Mouse (Mus musculus) hindbrain, embryonic 10.5 days (tissue): ENCODE results near the gene Trim12a. TPM values are rescaled to one million over a fixed set of nuclear protein-coding genes. Genes with fewer than 3 reads are reported as not detected.
"Not testable (repeated sequence)": the region's sequence is repeated elsewhere in the genome, so short reads cannot be mapped to it uniquely, and the experiment has no call there.

Experiments used
- DNase-seq: peaks from one replicate; pipeline ENCODE4 v3.0.0-alpha.2; 2017; ENCODE audit warnings: low spot score
- H3K27ac ChIP-seq: fragments of 300-500 bp; sonication (generic); 2 replicates; pipeline ENCODE4 v1.5.1; 2016; ENCODE audit warnings: mild to moderate bottlenecking, moderate library complexity
- H3K27me3 ChIP-seq: fragments of 300-500 bp; sonication (generic); 2 replicates; pipeline ENCODE4 v1.6.1; 2016; ENCODE audit warnings: mild to moderate bottlenecking; ENCODE audit not compliant: poor library complexity, insufficient read depth, severe bottlenecking
- H3K36me3 ChIP-seq: fragments of 300-500 bp; sonication (generic); 2 replicates; pipeline ENCODE4 v1.6.1; 2016; ENCODE audit warnings: mild to moderate bottlenecking, moderate library complexity
- H3K4me1 ChIP-seq: fragments of 300-500 bp; sonication (generic); replicated peaks from 2 replicates; pipeline ENCODE4 v1.6.1; 2016; ENCODE audit warnings: mild to moderate bottlenecking
- H3K4me3 ChIP-seq: fragments of 300-500 bp; sonication (generic); 2 replicates; pipeline ENCODE4 v1.5.1; 2016; ENCODE audit warnings: mild to moderate bottlenecking, moderate library complexity
- H3K9me3 ChIP-seq: fragments of 300-500 bp; sonication (generic); 2 replicates; pipeline ENCODE4 v1.6.1; 2016; ENCODE audit warnings: mild to moderate bottlenecking, moderate library complexity
- WGBS: fragments of 180-500 bp; shearing (Covaris S2); methylation state at CpG from one replicate; pipeline ENCODE4 v1.1.7; 2016; 5-methylcytosine and 5-hydroxymethylcytosine counted together
- polyA plus RNA-seq: library from polyadenylated mRNA; unstranded; fragments of >200 nt; fragmentation: Nextera tagmentation; extraction: Ambion mirVana; gene quantifications from 2 replicates; pipeline ENCODE4 v1.2.1, GENCODE M21; 2016

The Trim12a gene
- polyA plus RNA-seq: 1.6 and 2.4 TPM in 2 replicates

DNA sequence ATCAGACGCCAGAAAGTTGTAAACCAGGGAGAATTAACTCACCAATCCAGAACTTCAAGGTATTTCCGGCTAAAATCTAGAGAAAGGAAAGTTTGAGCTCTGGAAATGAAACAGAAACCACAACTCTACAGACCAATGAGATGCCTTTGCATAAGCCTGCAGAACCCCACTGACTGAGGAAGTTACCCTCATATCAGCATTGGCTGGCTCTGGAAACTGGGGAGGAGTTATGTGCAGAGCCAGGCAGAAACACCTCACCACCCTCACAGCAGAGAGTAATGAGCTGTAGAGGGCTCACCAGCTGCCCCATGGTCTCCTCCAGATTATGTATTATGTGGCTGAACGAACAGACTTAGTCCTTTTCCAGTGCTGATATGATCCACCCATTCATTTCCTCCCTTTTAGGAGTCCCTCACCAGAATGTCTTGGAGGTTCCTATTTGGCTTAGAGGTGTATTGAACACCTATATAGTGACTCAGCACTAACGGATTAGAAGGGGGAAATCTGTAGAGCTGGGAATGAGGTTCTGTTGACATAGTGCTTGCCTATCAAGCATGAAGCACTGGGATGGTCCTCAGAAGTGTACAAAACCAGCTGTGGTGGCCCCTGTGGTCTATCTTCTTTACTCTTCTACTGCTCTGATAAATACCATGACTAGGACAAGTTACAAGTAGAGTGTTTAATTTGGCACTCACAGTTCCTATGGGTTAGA is at the start of gene Trim12a:
Gene Trim12a (minus strand): TSS at position 98 of the 712 bp plus-strand sequence.
- not testable (repeated sequence) for H3K27ac ChIP-seq, DNase-seq, H3K4me1 ChIP-seq, H3K36me3 ChIP-seq, H3K27me3 ChIP-seq, H3K9me3 ChIP-seq
- peak within 1 kb of the TSS; percentile 37 for H3K4me3 ChIP-seq
- WGBS: 38% methylated on average over 4 of the region's 4 CpGs

DNA sequence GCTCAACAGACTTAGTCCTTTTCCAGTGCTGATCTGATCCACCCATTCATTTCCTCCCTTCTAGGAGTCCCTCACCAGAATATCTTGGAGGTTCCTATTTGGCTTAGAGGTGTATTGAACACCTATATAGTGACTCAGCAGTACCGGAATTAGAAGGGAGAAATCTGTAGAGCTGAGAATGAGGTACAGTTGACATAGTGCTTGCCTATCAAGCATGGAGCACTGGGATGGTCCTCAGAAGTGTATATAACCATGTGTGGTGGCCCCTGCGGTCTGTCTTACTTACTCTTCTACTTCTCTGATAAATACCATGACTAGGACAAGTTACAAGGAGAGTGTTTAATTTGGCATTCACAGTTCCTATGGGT is 38.3 kb upstream of the Trim12a start:
- Histone ChIP-seq H3K9me3 (no peaks in the 10 kb centered on the region), H3K27me3 (no peaks in the 10 kb centered on the region), H3K4me1 (no peaks in the 10 kb centered on the region), H3K4me3 (peak overlapping the region; percentile 45; the same call in 1 of the 2 replicates), H3K36me3 (no peaks in the 10 kb centered on the region), H3K27ac (no peak overlapping the region)
- no peak for DNase-seq
- WGBS: 81% methylated on average over 2 of the region's 2 CpGs

DNA sequence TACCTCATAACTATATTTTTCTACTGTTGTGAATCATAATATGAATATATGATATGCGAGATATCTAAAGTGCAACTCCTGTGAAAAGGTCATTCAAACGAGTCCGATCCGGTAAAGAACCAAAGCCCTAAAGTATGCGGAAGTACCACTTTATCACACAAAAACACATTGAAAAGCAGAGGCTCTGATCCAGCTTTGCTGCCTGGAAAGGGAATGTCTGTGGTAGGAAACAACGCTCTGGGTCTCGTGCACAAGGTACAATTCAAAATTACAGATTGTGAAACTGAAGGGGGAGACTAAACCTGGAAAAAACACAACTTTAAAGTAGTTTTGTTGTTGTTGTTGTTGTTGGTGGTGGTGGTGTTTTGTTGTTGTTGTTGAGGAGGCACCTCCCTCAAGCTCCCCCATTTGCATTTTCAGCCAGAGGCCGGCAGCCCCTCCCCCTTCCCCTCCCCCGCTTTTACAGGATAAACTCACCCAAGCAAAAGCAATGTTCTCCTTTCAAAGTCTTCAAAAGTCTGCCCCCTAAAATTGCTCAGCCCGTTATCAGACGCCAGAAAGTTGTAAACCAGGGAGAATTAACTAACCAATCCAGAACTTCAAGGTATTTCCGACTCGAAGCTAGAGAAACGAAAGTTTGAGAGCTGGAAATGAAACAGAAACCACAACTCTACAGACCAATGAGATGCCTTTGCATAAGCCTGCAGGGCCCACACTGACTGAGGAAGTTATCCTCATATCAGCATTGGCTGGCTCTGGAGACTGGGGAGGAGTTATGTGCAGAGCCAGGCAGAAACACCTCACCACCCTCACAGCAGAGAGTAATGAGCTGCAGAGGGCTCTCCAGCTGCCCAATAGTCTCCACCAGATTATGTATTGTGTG is 37.7 kb upstream of the Trim12a start, which contains the start of gene Trim12c:
Gene Trim12c (minus strand): TSS at position 646 of the 883 bp plus-strand sequence.
- no peaks in the 10 kb centered on the region for H3K4me1 ChIP-seq
- no peaks in the 10 kb centered on the region for H3K36me3 ChIP-seq
- H3K27ac ChIP-seq: peak within 1 kb of the TSS; percentile 53; the same call in 1 of the 2 replicates
- no peaks in the 10 kb centered on the region for H3K27me3 ChIP-seq
- H3K4me3 ChIP-seq: peak within 1 kb of the TSS; percentile 45
- 9% methylated on average over 14 of the region's 14 CpGs for WGBS
- H3K9me3 ChIP-seq: no peaks in the 10 kb centered on the region
- DNase-seq: peak; percentile 57

DNA sequence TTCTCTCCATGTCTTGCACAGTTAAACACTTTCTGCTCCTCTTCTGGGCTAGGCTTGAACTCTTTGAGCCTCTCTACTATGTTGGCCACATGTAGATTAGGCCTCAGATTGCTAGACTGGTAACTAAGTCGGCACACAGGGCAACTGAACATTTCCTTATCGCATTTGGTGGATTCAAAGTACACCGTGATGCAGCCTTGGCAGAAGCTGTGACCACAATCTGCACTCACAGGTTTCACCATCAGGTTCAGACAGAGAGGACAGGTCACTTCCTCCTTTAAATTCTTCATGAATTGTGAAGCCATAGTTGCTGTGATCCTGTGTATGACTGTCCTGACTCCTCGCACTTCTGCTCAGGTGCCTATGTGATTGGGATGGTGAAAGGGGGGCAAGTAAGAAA is 32.8 kb upstream of the Trim12a start:
- H3K4me3 ChIP-seq, H3K4me1 ChIP-seq, H3K27me3 ChIP-seq, H3K36me3 ChIP-seq, DNase-seq, H3K9me3 ChIP-seq, H3K27ac ChIP-seq: not testable (repeated sequence)
- 93% methylated on average over 4 of the region's 4 CpGs for WGBS

DNA sequence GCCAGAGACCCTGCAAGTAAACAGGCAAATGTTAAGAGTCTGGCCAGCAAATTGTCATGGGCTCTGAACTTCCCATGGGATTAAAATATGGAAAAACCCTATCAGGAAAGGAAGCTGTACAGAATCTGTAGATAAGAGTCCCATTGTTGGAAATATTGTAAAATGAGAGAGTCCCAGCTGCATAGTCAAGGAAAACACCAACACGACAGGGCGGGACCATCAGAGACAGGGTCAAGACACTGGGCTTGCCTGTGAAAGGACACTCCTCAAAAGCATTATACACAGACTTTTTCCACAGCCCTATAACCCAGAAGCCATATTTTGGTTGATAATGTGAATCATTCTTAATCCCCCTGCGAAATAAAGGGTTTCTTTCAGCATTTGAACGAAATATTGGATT is 25.5 kb upstream of the Trim12a start:
- H3K27ac ChIP-seq, DNase-seq, H3K27me3 ChIP-seq, H3K4me3 ChIP-seq, H3K9me3 ChIP-seq, H3K4me1 ChIP-seq, H3K36me3 ChIP-seq: not testable (repeated sequence)
- WGBS: 81% methylated on average over 4 of the region's 4 CpGs

DNA sequence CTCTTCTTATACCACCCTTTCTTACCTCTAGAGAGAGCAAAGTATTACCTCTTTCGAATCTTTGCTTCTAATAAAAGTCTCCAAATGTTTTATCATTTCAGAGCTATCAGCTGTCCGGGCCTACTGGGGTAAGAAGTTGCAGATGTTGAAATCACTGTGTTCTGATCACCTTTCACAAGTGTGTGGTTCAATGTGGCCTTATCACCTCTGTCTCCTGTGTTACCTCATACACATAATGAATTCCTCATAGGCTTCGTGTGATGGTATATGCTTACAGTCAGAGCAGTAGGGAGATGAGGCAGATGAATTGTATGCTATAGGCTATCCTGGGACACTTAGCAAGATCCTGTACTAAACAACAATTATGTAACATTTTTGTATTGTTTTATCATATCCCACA is 20.3 kb upstream of the Trim12a start:
- H3K9me3 ChIP-seq, H3K36me3 ChIP-seq, H3K27ac ChIP-seq, DNase-seq, H3K4me1 ChIP-seq, H3K27me3 ChIP-seq, H3K4me3 ChIP-seq: not testable (repeated sequence)
- 90% methylated on average over 3 of the region's 3 CpGs for WGBS

DNA sequence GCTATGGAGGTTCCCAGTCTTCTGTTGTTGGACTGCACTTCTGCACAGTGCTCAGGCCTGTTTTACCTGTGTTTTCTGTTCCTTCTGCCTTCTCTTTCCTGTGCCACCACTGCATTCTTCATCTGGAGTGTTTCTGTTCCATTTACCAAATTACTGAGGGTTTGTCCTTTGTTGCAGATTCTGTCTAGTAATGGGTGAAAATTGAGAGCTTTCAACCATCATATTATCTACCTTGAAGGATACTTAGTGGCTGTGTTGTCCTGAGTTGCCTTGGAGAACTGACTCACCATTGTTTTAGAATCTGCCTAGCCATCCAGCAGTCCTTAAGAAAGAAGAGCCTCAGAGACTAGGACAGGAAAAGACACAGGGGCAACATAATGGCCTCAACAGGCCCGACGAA is 13.9 kb upstream of the Trim12a start, which contains the start of gene Trim34b:
Gene Trim34b (plus strand): TSS at position 301 of the 400 bp plus-strand sequence.
- not testable (repeated sequence) for DNase-seq, H3K36me3 ChIP-seq, H3K27me3 ChIP-seq, H3K4me3 ChIP-seq, H3K27ac ChIP-seq, H3K4me1 ChIP-seq, H3K9me3 ChIP-seq
- 88% methylated on average over 2 of the region's 2 CpGs for WGBS

DNA sequence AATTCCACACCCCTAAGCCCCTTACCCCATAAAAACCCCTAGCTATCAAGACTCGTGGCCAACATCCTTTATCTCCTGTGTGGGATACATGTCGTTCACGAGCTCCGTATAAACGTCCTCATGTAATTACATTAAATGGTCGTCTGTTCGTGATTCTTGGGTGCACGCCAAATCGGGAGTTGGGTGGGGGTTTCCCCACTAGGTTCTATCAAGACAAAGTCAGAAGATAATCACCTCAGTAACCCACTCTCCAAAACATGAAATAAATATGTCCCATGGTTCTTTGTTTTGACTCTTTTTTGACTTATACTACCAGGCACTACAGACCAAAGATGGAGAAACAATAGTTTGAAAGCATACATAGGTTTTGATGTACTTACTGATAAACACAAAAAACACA is 6.8 kb upstream of the Trim12a start:
- H3K36me3 ChIP-seq: no peaks in the 10 kb centered on the region
- no peaks in the 10 kb centered on the region for H3K9me3 ChIP-seq
- H3K27me3 ChIP-seq: no peaks in the 10 kb centered on the region
- 90% methylated on average over 9 of the region's 9 CpGs for WGBS
- H3K27ac ChIP-seq: no peak overlapping the region
- no peaks in the 10 kb centered on the region for H3K4me1 ChIP-seq
- DNase-seq: no peak
- no peak overlapping the region for H3K4me3 ChIP-seq

DNA sequence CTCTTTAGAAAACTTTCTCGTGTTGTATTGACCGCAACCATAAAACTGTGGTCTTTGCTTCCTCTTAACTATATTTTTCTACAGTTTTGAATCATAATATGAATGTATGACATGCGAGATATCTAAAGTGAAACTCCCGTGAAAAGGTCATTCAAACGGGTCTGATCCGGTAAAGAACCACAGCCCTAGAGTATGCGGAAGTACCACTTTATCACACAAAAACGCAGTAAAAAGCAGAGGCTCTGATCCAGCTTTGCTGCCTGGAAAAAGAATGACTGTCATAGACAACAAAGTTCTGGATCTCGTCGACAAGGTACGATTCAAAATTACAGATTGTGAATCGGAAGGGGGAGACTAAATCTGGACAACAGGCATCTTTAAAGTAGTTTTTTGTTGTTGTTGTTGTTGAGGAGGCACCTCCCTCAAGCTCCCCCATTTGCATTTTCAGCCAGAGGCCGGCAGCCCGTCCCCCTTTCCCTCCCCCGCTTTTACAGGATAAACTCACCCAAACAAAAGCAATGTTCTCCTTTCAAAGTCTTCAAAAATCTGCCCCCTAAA is 391 bp downstream of the Trim12a start:
- Histone ChIP-seq H3K36me3 (no peaks in the 10 kb centered on the region), H3K27ac (no peak overlapping the region), H3K9me3 (no peaks in the 10 kb centered on the region), H3K4me3 (peak overlapping the region; percentile 37), H3K27me3 (no peaks in the 10 kb centered on the region), H3K4me1 (no peaks in the 10 kb centered on the region)
- WGBS: 17% methylated on average over 15 of the region's 15 CpGs
- peak; percentile 4 for DNase-seq

DNA sequence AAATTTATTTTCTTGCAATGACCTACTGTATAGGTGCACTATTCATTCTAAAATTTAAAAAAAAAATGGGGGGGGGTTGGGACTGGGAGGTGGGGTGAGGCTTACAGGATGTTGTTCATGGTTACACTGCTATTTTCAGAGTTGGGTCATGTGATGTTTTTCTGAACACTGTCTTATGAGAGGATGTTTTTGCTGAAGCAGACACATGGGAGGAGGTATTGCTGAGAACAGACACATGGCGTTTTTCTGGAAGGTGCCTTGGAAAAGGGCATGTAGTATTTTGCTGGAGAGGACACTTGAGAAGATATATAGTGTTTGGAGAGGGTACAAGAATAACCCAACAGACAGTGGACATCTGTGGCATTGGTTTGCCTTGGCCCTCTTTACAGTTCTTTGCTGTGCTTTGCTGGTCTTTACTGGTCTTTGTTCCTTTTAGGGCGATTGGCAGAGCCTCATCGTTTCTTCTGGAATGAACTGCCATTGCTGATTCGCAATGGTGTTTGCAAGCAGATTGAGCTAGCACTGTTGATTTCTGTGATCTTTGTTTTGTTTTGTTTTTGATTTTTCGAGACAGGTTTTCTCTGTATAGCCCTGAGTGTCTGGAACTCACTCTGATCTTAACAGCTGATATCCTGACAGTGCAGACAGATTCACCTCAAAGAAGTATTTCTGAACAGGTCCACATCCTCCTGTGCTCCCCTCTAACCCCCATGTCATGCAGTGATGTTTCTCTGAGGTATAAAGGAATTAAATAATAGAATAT is 23.4 kb downstream of the Trim12a start:
- H3K9me3 ChIP-seq: no peaks in the 10 kb centered on the region
- H3K4me3 ChIP-seq: no peak overlapping the region
- H3K27me3 ChIP-seq: no peaks in the 10 kb centered on the region
- no peak overlapping the region for H3K27ac ChIP-seq
- no peak for DNase-seq
- H3K36me3 ChIP-seq: no peaks in the 10 kb centered on the region
- 88% methylated on average over 5 of the region's 5 CpGs for whole genome bisulfite sequencing
- no peaks in the 10 kb centered on the region for H3K4me1 ChIP-seq

DNA sequence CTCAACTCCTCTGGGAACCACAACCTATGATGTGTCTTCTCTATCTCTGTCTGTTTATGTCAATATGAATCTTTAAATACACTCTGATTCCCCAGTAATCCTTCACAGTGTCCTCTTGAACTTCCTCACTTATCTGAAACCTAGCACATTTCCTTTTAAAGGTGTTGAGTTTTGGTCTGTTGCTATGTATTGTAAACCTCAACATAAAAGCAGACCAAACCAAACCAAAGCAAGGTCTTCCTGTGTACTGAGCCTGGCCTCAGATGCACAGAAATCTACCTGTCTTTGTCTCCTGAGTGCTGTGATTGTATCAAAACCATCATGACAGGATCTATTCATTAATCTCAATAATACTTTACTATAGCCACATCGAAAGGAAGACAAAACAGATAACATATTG is 24.6 kb downstream of the Trim12a start:
- no peaks in the 10 kb centered on the region for H3K27me3 ChIP-seq

DNA sequence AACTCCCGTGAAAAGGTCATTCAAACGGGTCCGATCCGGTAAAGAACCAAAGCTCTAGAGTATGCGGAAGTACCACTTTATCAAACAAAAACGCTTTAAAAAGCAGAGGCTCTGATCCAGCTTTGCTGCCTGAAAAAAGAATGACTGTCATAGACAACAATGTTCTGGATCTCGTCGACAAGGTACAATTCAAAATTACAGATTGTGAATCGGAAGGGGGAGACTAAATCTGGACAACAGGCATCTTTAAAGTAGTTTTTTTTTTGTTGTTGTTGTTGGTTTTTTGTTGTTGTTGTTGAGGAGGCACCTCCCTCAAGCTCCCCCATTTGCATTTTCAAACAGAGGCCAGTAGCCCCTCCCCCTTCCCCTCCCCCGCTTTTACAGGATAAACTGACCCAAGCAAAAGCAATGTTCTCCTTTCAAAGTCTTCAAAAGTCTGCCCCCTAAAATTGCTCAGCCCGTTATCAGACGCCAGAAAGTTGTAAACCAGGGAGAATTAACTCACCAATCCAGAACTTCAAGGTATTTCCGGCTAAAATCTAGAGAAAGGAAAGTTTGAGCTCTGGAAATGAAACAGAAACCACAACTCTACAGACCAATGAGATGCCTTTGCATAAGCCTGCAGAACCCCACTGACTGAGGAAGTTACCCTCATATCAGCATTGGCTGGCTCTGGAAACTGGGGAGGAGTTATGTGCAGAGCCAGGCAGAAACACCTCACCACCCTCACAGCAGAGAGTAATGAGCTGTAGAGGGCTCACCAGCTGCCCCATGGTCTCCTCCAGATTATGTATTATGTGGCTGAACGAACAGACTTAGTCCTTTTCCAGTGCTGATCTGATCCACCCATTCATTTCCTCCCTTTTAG is 27.5 kb downstream of the Trim12a start, which contains the start of gene Trim5:
Gene Trim5 (minus strand): TSS at position 519 of the 868 bp plus-strand sequence.
- not testable (repeated sequence) for H3K4me3 ChIP-seq, H3K27ac ChIP-seq, H3K27me3 ChIP-seq, DNase-seq, H3K9me3 ChIP-seq, H3K36me3 ChIP-seq, H3K4me1 ChIP-seq
- 39% methylated on average over 14 of the region's 14 CpGs for WGBS

More for the DNA sequence above, 24.6 kb downstream of the Trim12a start:
- WGBS: 92% methylated on average over 1 of the region's 1 CpGs
- H3K4me3 ChIP-seq: no peak overlapping the region
- no peaks in the 10 kb centered on the region for H3K36me3 ChIP-seq
- H3K9me3 ChIP-seq: no peaks in the 10 kb centered on the region
- DNase-seq: no peak
- H3K27ac ChIP-seq: no peak overlapping the region
- H3K4me1 ChIP-seq: no peaks in the 10 kb centered on the region
